Mouse (Mus musculus): ENCODE results near the gene Fam171a1. TPM values are rescaled to one million over a fixed set of nuclear protein-coding genes. Genes with fewer than 3 reads are reported as not detected.

The Fam171a1 gene
- polyA plus RNA-seq, 1 experiment from 2014 or later: 32.9 TPM

- Histone ChIP-seq H3K36me3 (no peaks in the 10 kb centered on the region), H3K27ac (peak overlapping the region; percentile 57; the same call in 1 of the 2 replicates), H3K4me2 (no peak overlapping the region)
These were observed 43.8 kb downstream of the Fam171a1 start for GRCm38 (mm10) chr2:3157661-3158344.

GRCm38 (mm10) chr2:3158682-3159412 lies 44.8 kb downstream of the Fam171a1 start:
- Histone ChIP-seq H3K9ac (no peak overlapping the region), H3K36me3 (no peaks in the 10 kb centered on the region), H3K27me3 (no peaks in the 10 kb centered on the region), H3K4me2 (no peak overlapping the region), H3K4me1 (peaks cover 40% of the 10 kb centered on the region), H3K4me3 (no peak overlapping the region), H3K27ac (peak overlapping the region; percentile 73), H3K9me3 (no peaks in the 10 kb centered on the region)
- 55% methylated on average over 8 of the region's 8 CpGs for WGBS
- ATAC-seq (ENCODE audit: insufficient number of reproducible peaks, low FRiP score, low TSS enrichment, low read depth): no peak

More at GRCm38 (mm10) chr2:3157661-3158344, 43.8 kb downstream of the Fam171a1 start:
- no peaks in the 10 kb centered on the region for H3K9me3 ChIP-seq
- no peaks in the 10 kb centered on the region for H3K27me3 ChIP-seq
- no peak overlapping the region for H3K9ac ChIP-seq
- H3K4me1 ChIP-seq: peaks cover 49% of the 10 kb centered on the region
- WGBS: 57% methylated on average over 10 of the region's 10 CpGs
- ATAC-seq (ENCODE audit: insufficient number of reproducible peaks, low FRiP score, low TSS enrichment, low read depth): no peak
- H3K4me3 ChIP-seq: no peak overlapping the region

GRCm38 (mm10) chr2:3161578-3161977 lies 47.6 kb downstream of the Fam171a1 start:
- Histone ChIP-seq H3K27ac (peak overlapping the region; percentile 67), H3K4me1 (peaks cover 50% of the 10 kb centered on the region), H3K36me3 (no peaks in the 10 kb centered on the region), H3K27me3 (no peaks in the 10 kb centered on the region), H3K4me2 (no peak overlapping the region), H3K9ac (no peak overlapping the region), H3K9me3 (no peaks in the 10 kb centered on the region), H3K4me3 (no peak overlapping the region)
- 29% methylated on average over 1 of the region's 1 CpGs for WGBS
- no peak for ATAC-seq (ENCODE audit: insufficient number of reproducible peaks, low FRiP score, low TSS enrichment, low read depth)

- WGBS: 87% methylated on average over 9 of the region's 9 CpGs
- no peaks in the 10 kb centered on the region for H3K9me3 ChIP-seq
- no peak overlapping the region for H3K27ac ChIP-seq
- no peak overlapping the region for H3K4me2 ChIP-seq
- H3K4me3 ChIP-seq: no peak overlapping the region
- H3K4me1 ChIP-seq: peaks cover 35% of the 10 kb centered on the region
- no peaks in the 10 kb centered on the region for H3K36me3 ChIP-seq
- no peak for ATAC-seq (ENCODE audit: insufficient number of reproducible peaks, low FRiP score, low TSS enrichment, low read depth)
- no peaks in the 10 kb centered on the region for H3K27me3 ChIP-seq
- H3K9ac ChIP-seq: no peak overlapping the region
These were observed 49.6 kb downstream of the Fam171a1 start for GRCm38 (mm10) chr2:3163501-3164076.

GRCm38 (mm10) chr2:3165037-3165600 lies 51.1 kb downstream of the Fam171a1 start:
- Histone ChIP-seq H3K27me3 (no peaks in the 10 kb centered on the region), H3K4me2 (no peak overlapping the region), H3K36me3 (no peaks in the 10 kb centered on the region), H3K4me1 (peaks cover 28% of the 10 kb centered on the region), H3K27ac (no peak overlapping the region), H3K4me3 (no peak overlapping the region), H3K9ac (no peak overlapping the region), H3K9me3 (no peaks in the 10 kb centered on the region)
- 36% methylated on average over 8 of the region's 8 CpGs for WGBS
- no peak for ATAC-seq (ENCODE audit: insufficient number of reproducible peaks, low FRiP score, low TSS enrichment, low read depth)

GRCm38 (mm10) chr2:3165890-3166605 lies 52.0 kb downstream of the Fam171a1 start:
- no peaks in the 10 kb centered on the region for H3K27me3 ChIP-seq
- no peak overlapping the region for H3K4me2 ChIP-seq
- WGBS: 75% methylated on average over 7 of the region's 7 CpGs
- no peaks in the 10 kb centered on the region for H3K9me3 ChIP-seq
- peaks cover 23% of the 10 kb centered on the region for H3K4me1 ChIP-seq
- no peak overlapping the region for H3K9ac ChIP-seq
- no peak for ATAC-seq (ENCODE audit: insufficient number of reproducible peaks, low FRiP score, low TSS enrichment, low read depth)
- no peak overlapping the region for H3K4me3 ChIP-seq
- H3K36me3 ChIP-seq: no peaks in the 10 kb centered on the region
- no peak overlapping the region; the same call in 1 of the 2 replicates for H3K27ac ChIP-seq

- Histone ChIP-seq H3K4me3 (no peak overlapping the region), H3K9ac (no peak overlapping the region), H3K27ac (no peak overlapping the region), H3K36me3 (no peaks in the 10 kb centered on the region), H3K27me3 (no peaks in the 10 kb centered on the region), H3K4me1 (peaks cover 26% of the 10 kb centered on the region), H3K4me2 (no peak overlapping the region), H3K9me3 (no peaks in the 10 kb centered on the region)
- 84% methylated on average over 14 of the region's 14 CpGs for WGBS
- no peak for ATAC-seq (ENCODE audit: insufficient number of reproducible peaks, low FRiP score, low TSS enrichment, low read depth)
These were observed 54.8 kb downstream of the Fam171a1 start for GRCm38 (mm10) chr2:3168719-3169402.

GRCm38 (mm10) chr2:3169403-3169747 lies 55.4 kb downstream of the Fam171a1 start:
- ATAC-seq (ENCODE audit: insufficient number of reproducible peaks, low FRiP score, low TSS enrichment, low read depth): no peak
- Histone ChIP-seq H3K4me3 (no peak overlapping the region), H3K9me3 (no peaks in the 10 kb centered on the region), H3K27ac (no peak overlapping the region), H3K4me1 (peaks cover 26% of the 10 kb centered on the region), H3K36me3 (no peaks in the 10 kb centered on the region), H3K4me2 (no peak overlapping the region), H3K9ac (no peak overlapping the region), H3K27me3 (no peaks in the 10 kb centered on the region)
- 90% methylated on average over 3 of the region's 3 CpGs for WGBS

GRCm38 (mm10) chr2:3171774-3172173 lies 57.8 kb downstream of the Fam171a1 start:
- WGBS: 53% methylated on average over 3 of the region's 3 CpGs
- Histone ChIP-seq H3K4me2 (no peak overlapping the region), H3K36me3 (no peaks in the 10 kb centered on the region), H3K27me3 (no peaks in the 10 kb centered on the region), H3K9me3 (no peaks in the 10 kb centered on the region), H3K27ac (peak overlapping the region; percentile 68), H3K4me3 (no peak overlapping the region), H3K4me1 (peaks cover 10% of the 10 kb centered on the region), H3K9ac (no peak overlapping the region)
- no peak for ATAC-seq (ENCODE audit: insufficient number of reproducible peaks, low FRiP score, low TSS enrichment, low read depth)

GRCm38 (mm10) chr2:3172656-3173055 lies 58.6 kb downstream of the Fam171a1 start:
- Histone ChIP-seq H3K4me1 (peaks cover 10% of the 10 kb centered on the region), H3K4me3 (no peak overlapping the region), H3K36me3 (no peaks in the 10 kb centered on the region), H3K9ac (no peak overlapping the region), H3K9me3 (no peaks in the 10 kb centered on the region), H3K4me2 (no peak overlapping the region), H3K27me3 (no peaks in the 10 kb centered on the region), H3K27ac (peak overlapping the region; percentile 68)
- no peak for ATAC-seq (ENCODE audit: insufficient number of reproducible peaks, low FRiP score, low TSS enrichment, low read depth)
- 53% methylated on average over 3 of the region's 3 CpGs for WGBS

GRCm38 (mm10) chr2:3174890-3175289 lies 60.9 kb downstream of the Fam171a1 start:
- H3K4me1 ChIP-seq: peaks cover 10% of the 10 kb centered on the region
- no peak overlapping the region for H3K4me3 ChIP-seq
- H3K9me3 ChIP-seq: no peaks in the 10 kb centered on the region
- peaks cover 8% of the 10 kb centered on the region; the same call in 1 of the 2 replicates for H3K36me3 ChIP-seq
- WGBS: 94% methylated on average over 5 of the region's 5 CpGs
- no peak overlapping the region for H3K27ac ChIP-seq
- H3K27me3 ChIP-seq: no peaks in the 10 kb centered on the region
- H3K9ac ChIP-seq: no peak overlapping the region
- ATAC-seq (ENCODE audit: insufficient number of reproducible peaks, low FRiP score, low TSS enrichment, low read depth): no peak
- H3K4me2 ChIP-seq: no peak overlapping the region
